Mouse (Mus musculus) heart, adult 18-20 months (tissue): ENCODE data around the gene Fgfr2. TPM values are rescaled to one million over a fixed set of nuclear protein-coding genes. Genes with fewer than 3 reads are reported as not detected.

ENCODE experiments used
- DNase-seq, 2 experiments: peaks; one replicate each; pipeline ENCODE4 v3.0.0; 2021 to 2022; ENCODE audit warnings: mixed read lengths in 1 of 2
- total RNA-seq, 2 experiments: library from RNA; stranded (reverse); gene quantifications; 2 replicates each; pipeline ENCODE4 v1.2.3; 2021

Fgfr2 gene
- total RNA-seq, 2 experiments from 2014 or later = 1.3 to 2.6 TPM

DNA sequence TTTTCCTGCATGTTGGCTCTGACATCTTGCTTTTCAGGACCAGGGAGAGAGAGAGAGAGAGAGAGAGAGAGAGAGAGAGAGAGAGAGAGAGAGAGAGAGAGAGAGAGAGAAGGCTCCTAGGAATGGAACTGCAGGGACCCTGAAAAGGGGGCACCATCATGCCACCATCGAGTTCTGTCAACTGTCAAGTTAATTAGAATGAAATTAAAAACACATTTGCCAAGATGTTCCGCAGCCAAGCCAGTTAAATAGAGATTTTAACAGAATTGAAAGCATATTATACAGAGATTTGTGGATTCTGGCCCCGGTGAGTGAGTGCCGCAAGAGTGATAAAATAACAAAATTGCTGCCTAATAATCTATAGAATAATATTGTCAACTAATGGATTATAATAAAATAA lies 1400.8 kb downstream of the Fgfr2 start:
- DNase-seq = no peak

- DNase-seq = no peak
These were observed 1404.9 kb downstream of the Fgfr2 start for GRCm38 (mm10) chr7:131718280-131718679.

- no peak for DNase-seq
These were observed 1410.1 kb downstream of the Fgfr2 start for GRCm38 (mm10) chr7:131713076-131713475.

- no peak for DNase-seq
These were observed 1426.3 kb downstream of the Fgfr2 start for GRCm38 (mm10) chr7:131696889-131697288.

GRCm38 (mm10) chr7:131687324-131687723 lies 1435.8 kb downstream of the Fgfr2 start:
- no peak for DNase-seq

DNA sequence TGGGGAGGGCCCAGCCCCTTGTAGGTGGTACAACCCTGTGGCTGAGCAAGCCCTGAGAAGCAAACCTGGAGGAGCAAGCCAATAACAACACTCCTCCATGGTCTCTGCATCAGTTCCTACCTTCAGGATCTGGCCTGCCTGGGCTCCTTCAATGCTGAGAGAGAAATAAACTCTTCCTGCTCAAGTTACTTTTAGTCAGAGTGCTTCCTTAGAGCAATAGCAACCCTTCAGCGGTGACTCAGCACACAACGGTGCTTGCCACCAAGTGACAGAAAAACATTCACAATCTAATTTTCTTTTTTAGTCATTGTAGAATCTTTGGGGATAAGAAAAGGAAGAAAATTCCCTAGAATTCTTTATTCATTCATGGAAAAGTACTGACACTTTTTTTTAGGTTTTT lies 1446.0 kb downstream of the Fgfr2 start:
- no peak for DNase-seq

- DNase-seq = no peak
These were observed 1452.6 kb downstream of the Fgfr2 start for GRCm38 (mm10) chr7:131670586-131670985.

- no peak for DNase-seq
These were observed 1453.8 kb downstream of the Fgfr2 start for GRCm38 (mm10) chr7:131669326-131669725.

DNA sequence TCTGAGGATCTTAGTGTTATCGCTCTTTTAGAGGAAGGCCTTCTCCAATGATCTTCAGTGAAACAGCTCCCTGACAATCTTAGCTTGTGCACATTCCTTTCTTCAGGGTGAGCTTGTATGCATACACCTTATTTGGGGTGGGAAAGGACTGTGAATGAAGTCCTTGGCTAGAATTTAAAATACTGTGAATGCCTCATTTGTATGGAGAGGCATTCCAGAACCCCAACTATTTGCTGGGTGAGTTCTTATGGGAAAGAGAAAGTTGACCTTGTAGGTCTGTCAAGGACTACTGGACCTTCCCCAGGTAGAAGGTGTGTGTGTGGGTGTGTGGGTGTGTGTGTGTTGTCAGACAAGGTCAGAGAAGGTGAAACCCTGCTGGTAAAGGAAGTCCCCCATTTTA lies 1462.4 kb downstream of the Fgfr2 start:
- DNase-seq = no peak

DNA sequence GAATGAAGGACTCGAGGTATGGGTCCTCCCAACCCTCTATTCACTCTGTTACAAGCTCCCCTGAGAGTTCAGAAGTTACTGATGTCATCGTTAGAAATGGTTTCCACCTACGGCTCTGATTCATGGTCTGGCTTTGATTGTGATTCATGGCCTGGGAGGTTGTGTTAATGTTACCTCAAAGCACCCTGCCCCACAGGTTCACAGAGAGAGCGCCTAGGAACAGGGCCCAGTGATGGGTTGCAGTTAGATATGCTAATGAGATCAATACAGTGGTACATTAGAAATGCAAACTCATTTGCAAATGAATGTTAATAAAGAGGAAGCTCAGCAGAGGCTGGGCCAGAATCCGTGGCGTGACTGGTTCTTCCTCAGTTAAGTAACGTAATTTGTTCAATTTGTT lies 1467.1 kb downstream of the Fgfr2 start:
- no peak for DNase-seq

DNA sequence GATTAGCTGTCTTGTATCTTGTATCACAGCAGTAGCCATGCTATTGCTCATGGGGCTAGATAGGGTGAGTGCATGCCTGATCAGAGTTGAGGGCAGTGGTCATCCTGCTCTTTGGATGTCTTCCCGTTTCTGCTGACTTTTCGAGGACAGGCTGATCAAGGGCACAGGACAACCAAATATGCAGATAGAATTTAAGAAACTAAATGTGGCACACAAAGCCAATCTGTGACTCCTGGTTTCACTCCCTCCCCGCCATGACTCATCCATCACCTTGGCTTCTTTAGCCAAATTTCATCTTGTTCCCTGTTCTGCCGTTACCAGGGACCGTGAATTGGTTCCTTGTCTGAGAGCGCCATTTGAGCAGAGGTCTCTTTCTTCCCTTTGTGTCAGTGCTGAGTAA lies 1469.7 kb downstream of the Fgfr2 start:
- DNase-seq = no peak

GRCm38 (mm10) chr7:131651921-131652694 lies 1471.0 kb downstream of the Fgfr2 start:
- DNase-seq = no peak

DNA sequence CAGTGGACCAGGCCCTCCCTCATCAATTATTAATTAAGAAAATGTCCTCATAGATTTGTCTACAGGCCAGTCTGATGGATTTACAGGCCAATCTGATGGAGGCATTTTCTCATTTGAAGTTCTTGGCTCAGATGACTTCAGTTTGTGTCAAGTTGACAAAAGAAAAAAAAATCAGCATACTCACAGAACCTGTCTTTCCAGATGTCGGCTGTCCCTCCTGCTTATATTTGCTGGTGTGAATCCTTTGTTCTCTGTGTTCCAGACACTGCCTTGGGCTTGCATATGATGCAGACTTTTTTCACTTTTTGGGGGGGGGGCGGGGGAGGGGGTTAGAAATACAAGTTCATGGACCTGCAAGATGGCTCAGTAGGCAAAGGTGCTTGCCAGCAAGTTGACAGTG lies 1472.9 kb downstream of the Fgfr2 start:
- no peak for DNase-seq

DNA sequence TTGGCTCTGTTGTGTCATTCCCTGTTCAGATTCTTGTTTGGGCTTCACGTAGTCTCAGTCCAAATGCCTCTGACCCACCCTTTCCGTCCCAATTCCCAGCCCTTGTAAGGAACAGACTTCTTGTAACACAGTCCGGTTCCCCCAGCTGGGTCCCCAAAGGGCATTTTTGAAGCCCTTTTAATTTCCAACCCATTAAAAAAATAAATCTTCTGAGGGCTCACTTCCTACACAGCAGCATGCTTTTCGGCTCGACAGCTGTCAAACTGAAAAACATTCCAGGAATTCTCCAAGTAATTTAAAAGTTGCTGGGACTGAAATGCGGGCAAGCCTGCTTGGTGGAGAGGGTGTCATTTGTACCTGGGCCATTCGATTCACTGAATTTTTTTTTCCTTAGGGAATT lies 1474.9 kb downstream of the Fgfr2 start:
- no peak for DNase-seq

GRCm38 (mm10) chr7:131647583-131647982 lies 1475.6 kb downstream of the Fgfr2 start:
- DNase-seq = no peak

- no peak for DNase-seq
These were observed 1478.6 kb downstream of the Fgfr2 start for GRCm38 (mm10) chr7:131644586-131644985.

DNA sequence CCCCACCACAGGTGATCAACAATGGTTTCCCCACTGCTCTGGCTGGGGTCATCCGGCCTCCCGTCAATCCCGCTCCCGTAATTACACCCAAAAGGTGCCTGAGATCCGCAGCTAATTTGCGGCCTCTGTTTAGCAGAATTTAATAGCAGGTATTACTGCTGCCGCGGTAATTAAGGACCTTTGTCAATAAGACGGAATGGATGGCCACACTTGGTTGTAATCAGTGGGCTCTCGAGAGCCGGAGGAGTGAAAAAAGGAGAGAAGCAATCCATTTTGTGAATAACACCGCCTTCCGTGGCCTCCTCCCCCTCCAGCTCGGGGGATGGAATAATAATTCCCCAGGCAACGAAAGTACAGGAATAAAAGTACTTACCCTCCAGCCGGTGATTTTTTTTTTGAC lies 1479.1 kb downstream of the Fgfr2 start:
- no peak for DNase-seq

GRCm38 (mm10) chr7:131643341-131643840 lies 1479.8 kb downstream of the Fgfr2 start:
- DNase-seq = no peak

GRCm38 (mm10) chr7:131629562-131629961 lies 1493.6 kb downstream of the Fgfr2 start:
- DNase-seq = no peak

- peak; percentile 3 to 7 for DNase-seq
These were observed 1494.2 kb downstream of the Fgfr2 start for GRCm38 (mm10) chr7:131628846-131629391.

- no peak for DNase-seq
These were observed 1494.8 kb downstream of the Fgfr2 start for GRCm38 (mm10) chr7:131628356-131628755.

DNA sequence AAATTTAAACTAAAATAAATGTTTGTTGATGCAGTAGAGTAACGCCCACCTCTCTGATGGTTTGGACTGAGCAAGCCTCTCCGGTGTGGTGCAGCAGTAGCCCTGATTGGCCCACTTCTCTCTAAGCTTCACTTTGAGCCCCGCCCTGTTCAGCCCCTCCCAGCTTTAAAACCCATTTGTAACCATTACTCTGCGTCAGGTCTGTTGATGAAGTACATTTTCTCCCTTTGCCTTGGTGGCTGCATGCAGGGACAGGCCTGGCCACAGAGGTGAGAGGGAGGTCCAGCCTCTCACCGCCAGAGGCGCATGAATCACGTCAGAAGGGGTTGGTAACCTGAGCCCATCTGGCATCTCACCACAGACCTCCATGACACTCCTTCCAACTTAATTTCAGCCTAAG lies 1513.5 kb downstream of the Fgfr2 start:
- DNase-seq = no peak

DNA sequence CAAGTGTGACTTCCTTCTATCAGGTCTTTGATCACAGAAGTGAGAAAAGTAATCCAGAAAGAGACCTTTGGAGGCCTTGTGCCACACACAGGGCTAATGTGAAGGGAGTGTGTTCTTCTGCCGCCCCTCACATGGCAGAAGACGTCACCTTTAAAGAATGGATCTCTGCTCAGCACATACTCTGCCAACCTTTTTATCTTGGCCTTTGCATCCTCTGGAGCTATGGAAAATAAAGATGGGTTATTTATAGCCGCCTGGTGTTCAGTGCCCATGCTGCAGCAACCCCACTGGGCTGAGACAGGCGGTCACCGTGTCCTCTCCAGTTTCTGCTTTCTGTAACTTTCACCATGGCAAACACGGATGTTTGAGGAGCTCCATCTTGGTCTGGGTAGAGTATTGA lies 1515.1 kb downstream of the Fgfr2 start:
- no peak for DNase-seq

DNA sequence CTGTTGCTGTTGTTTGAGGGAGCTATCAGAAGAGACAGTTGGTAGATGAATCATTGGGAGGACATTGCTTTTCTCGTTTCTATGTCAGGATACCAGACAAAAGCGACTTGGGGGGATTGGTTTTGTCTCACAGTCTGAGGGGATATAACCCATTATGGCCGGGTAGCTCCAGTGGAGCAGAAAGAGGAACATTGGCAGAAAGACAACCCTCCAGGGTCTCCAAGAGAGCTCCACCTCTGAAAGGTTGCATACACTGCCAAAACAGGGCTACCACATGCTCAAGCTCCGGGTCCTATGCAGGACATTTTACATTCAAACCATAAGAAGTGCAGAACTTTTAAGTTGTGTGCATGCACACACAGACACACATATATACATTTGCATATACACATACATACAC lies 1517.7 kb downstream of the Fgfr2 start:
- no peak for DNase-seq
